10 mouse cellular contexts compared by ENCODE assay signal in genomic region chr14:105232421-105232820, GRCm38 (mm10). TPM values are rescaled to one million over a fixed set of nuclear protein-coding genes. Genes with fewer than 3 reads are reported as not detected.
DNase-seq lines count a peak whose midpoint lies in the region; ATAC-seq and TF ChIP-seq lines count a peak whose summit lies in the region.
"Had no signal": no experiment of that assay in that cellular context is flagged by ENCODE, and none has a peak within 500 bp of the region (broad histone marks: within the 10 kb centered on the region; RNA-seq: fewer than 3 reads in every experiment).

No protein-coding gene starts in this region.

- no peak overlapping the region for H3K4me3 ChIP-seq in heart, adult 2 months
- no peak overlapping the region for H3K4me3 ChIP-seq in hindbrain, embryonic 13.5 days
- H3K4me3 ChIP-seq: embryonic facial prominence, embryonic 13.5 days had no signal

- H3K4me2 ChIP-seq in hindbrain, embryonic 13.5 days = no peak overlapping the region
- H3K4me2 ChIP-seq: embryonic facial prominence, embryonic 13.5 days had no signal

- no peak overlapping the region for H3K27ac ChIP-seq in heart, adult 2 months
- H3K27ac ChIP-seq in hindbrain, embryonic 13.5 days = no peak overlapping the region
- H3K27ac ChIP-seq: embryonic facial prominence, embryonic 13.5 days; macrophage had no signal

- intact Hi-C loops in heart, adult 2 months (cut with DNase I) = loop anchor here (2.0 kb wide), 1 partner anchor 62 kb away; no protein-coding TSS in a partner anchor

- no peak for ATAC-seq in hindbrain, embryonic 13.5 days (ENCODE audit: low FRiP score)

- TF ChIP-seq EP300 in heart, adult 2 months (IDR thresholded peaks at IDR 0.05; ENCODE audit: insufficient read depth, low read depth, low read length) = no peak

- peak; percentile 66 for TF ChIP-seq CTCF in heart, adult 2 months (IDR thresholded peaks at IDR 0.05)

- DNase-seq in heart, adult 2 months = peak in 1 of 2 experiments; percentile 6
- DNase-seq in heart, adult 11 months = no peak
- peak; percentile 75 for DNase-seq in A20 (ENCODE audit: low read depth, low spot score)
- peak; percentile 39 for DNase-seq in T-cell, adult 2 months (ENCODE audit: low spot score)
- DNase-seq in embryo, embryonic 10.5 days (ENCODE audit: low spot score) = peak; percentile 74
- DNase-seq in kidney, postnatal 4 days = peak; percentile 15 to 34
- peak; percentile 8 for DNase-seq in retina, adult 2 months (ENCODE audit: low read depth, low spot score)

- no peaks in the 10 kb centered on the region for H3K9me3 ChIP-seq in hindbrain, embryonic 13.5 days
- H3K9me3 ChIP-seq: embryonic facial prominence, embryonic 13.5 days had no signal

- no peaks in the 10 kb centered on the region for H3K79me2 ChIP-seq in heart, adult 2 months (replicated peaks; ENCODE audit: control insufficient read depth, insufficient read depth, low read length)

- TF ChIP-seq POLR2A in heart, adult 2 months (IDR thresholded peaks at IDR 0.05; ENCODE audit: insufficient read depth, low read depth, low read length) = no peak

- no peaks in the 10 kb centered on the region for H3K4me1 ChIP-seq in heart, adult 2 months (ENCODE audit: control insufficient read depth, insufficient read depth, low read length)
- H3K4me1 ChIP-seq in hindbrain, embryonic 13.5 days (replicated peaks) = no peaks in the 10 kb centered on the region
- H3K4me1 ChIP-seq: embryonic facial prominence, embryonic 13.5 days had no signal

- no peaks in the 10 kb centered on the region for H3K36me3 ChIP-seq in heart, adult 2 months (ENCODE audit: control insufficient read depth, insufficient read depth, low read length)
- H3K36me3 ChIP-seq in hindbrain, embryonic 13.5 days = no peaks in the 10 kb centered on the region
- H3K36me3 ChIP-seq: embryonic facial prominence, embryonic 13.5 days had no signal

- WGBS in heart, adult 2 months = 30% methylated on average over 6 of the region's 6 CpGs
- WGBS in hindbrain, embryonic 13.5 days = 54% methylated on average over 6 of the region's 6 CpGs

- H3K27me3 ChIP-seq in heart, adult 2 months (ENCODE audit: control insufficient read depth, insufficient read depth, low read length) = no peaks in the 10 kb centered on the region
- no peaks in the 10 kb centered on the region for H3K27me3 ChIP-seq in hindbrain, embryonic 13.5 days
- H3K27me3 ChIP-seq: embryonic facial prominence, embryonic 13.5 days had no signal

- H3K9ac ChIP-seq in heart, adult 2 months (ENCODE audit: low read depth, low read length) = no peak overlapping the region
- no peak overlapping the region for H3K9ac ChIP-seq in hindbrain, embryonic 13.5 days
- H3K9ac ChIP-seq: embryonic facial prominence, embryonic 13.5 days had no signal

RNA-seq across cellular contexts. Expression of gene Ndfip2, which starts 26.0 kb away (rescaled TPM):
- total RNA-seq in heart, adult 2 months (2021) = 10 to 100 TPM; 15.6 to 17.6 TPM
- polyA plus RNA-seq in heart, adult 2 months (2012; rRNA removed) = 19.3 and 27.0 TPM in 2 replicates
- 96.0 and 98.9 TPM in 2 replicates for polyA plus RNA-seq in hindbrain, embryonic 13.5 days (2015; fragmentation: Nextera tagmentation; extraction: Ambion mirVana)

RNA-seq across cellular contexts. Expression of gene Rbm26, which starts 55.3 kb away (rescaled TPM):
- total RNA-seq in heart, adult 2 months (2021) = 10 to 100 TPM; 18.6 to 19.0 TPM
- polyA plus RNA-seq in heart, adult 2 months (2012; rRNA removed) = 6.9 and 9.8 TPM in 2 replicates
- polyA plus RNA-seq in hindbrain, embryonic 13.5 days (2015; fragmentation: Nextera tagmentation; extraction: Ambion mirVana) = 37.2 and 38.2 TPM in 2 replicates
